Mouse (Mus musculus): ENCODE data around the gene Ufl1. TPM values are rescaled to one million over a fixed set of nuclear protein-coding genes. Genes with fewer than 3 reads are reported as not detected.
"Not testable (repeated sequence)": the region's sequence is repeated elsewhere in the genome, so short reads cannot be mapped to it uniquely, and the experiment has no call there.

Gene Ufl1
- total RNA-seq (2021), result 10 to 100 TPM; 31.7 to 32.6 TPM

DNA sequence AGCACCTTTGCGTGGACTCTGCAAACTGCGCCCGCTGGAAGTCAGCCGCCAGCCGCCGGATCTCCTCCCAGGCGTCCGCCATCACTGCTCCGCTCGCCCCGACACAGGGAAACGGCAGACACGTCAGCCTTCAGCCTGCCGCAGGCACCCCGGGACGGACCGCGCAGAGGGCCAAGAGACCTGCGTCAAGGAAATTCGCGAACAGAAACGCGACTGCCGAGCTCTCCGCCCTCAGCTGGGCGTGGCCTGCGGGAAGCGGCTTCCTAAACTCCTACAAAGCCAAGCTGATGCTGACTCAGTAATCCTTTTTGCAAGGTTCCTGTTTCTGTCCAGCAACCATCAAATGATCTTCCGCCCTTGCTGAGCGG lies at the start of gene Ufl1:
Ufl1 (minus strand) TSS at position 151 of the 368 bp plus-strand sequence.
- DNase-seq (ENCODE audit: low spot score in 2 of 2), result peak; percentile 97 to 98
- intact Hi-C loops (cut with DNase I), result loop anchor here (1.0 kb wide), 1 partner anchor 518 kb away; no protein-coding TSS in a partner anchor

DNA sequence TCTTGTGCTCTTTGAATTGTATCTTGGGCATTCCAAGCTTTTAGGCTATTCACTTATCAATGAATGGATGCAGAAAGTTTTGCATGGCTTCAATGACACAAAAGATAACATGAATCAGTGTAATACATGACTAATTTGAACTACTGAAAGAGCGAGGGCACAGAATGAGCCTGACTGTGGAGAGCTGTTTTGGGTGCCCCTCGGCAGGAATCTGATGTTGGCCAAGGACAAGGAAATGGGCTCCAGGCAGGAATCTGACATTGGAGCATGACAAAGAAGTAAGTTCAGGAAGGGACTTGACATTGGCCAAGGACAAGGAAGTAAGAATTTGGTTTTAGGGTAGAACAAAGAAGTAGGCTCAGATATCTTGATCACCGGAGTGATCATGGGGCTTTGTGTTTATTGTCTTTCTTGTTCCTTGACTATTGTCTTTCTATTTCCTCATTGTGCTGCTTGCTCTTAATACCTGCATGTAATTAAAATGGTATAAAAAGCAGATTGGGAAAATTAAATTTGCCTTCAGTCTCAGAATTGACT lies 44.1 kb upstream of the Ufl1 start:
- no peak for DNase-seq (ENCODE audit: low spot score in 2 of 2)
- intact Hi-C loops (cut with DNase I), result no loop called here

DNA sequence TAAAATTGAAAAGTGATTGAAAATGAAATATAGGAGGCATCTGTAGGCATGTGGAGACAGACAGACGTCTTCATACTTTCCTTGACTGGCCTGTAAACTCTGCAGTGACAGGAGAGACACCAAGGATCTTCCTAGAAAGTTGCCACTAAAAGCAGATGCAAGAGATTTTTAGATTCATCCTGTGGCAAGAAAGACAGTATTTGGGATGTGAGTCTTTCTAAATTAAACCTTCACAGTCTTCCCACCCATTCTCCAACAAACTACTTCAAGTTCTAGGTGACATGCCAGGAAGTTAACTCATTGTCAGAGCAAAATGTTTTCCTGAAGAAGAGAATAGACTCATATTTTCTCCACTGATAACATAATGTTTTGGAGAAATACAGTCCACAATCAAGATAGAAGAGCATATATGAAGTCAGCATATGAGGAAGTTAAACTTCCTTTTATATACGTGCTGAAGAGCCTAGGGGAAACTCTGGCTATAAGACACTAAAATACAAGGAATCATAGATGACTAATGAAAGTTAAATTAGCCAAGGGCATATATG lies 41.1 kb upstream of the Ufl1 start:
- intact Hi-C loops (cut with DNase I), result no loop called here
- peak in 1 of 2 experiments; percentile 41 for DNase-seq (ENCODE audit: low spot score in 2 of 2)

DNA sequence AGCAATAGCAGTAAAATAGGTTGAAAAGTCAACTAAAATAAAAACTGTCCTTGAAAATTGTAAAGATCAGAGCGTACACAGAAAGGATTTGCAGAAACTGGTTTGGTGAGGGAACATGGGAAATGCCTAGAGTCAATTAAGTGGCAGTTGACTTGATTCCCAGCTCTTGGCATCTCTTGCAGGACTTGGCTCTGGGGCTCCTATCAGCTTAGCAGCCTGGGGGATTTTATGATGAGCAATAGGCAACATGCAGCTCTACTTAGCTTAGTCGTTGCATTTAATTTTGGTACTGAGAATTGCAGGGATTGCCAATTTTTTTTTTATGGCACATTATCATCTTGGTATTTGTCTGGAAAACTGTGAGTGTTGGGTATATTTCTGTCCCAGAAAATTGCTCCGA lies 32.1 kb upstream of the Ufl1 start:
- intact Hi-C loops (cut with DNase I), result no loop called here
- peak in 1 of 2 experiments; percentile 25 for DNase-seq (ENCODE audit: low spot score in 2 of 2)

DNA sequence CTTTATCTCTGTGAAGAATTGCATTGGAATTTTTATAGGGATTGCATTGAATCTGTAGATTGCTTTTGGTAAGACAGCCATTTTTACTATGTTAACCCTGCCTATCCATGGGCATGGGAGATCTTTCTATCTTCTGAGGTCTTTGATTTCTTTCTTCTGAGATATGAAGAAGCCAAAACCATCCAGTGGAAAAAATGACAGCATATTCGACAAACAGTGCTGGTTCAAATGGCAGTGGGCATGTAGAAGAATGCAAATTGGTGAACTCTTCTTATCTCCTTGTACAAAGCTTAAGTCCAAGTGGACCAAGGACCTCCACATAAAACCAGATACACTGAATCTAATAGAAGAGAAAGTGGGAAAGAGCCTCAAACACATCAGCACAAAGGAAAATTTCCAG lies 3.4 kb upstream of the Ufl1 start:
- DNase-seq (ENCODE audit: low spot score in 2 of 2); intact Hi-C loops (cut with DNase I): not testable (repeated sequence)

DNA sequence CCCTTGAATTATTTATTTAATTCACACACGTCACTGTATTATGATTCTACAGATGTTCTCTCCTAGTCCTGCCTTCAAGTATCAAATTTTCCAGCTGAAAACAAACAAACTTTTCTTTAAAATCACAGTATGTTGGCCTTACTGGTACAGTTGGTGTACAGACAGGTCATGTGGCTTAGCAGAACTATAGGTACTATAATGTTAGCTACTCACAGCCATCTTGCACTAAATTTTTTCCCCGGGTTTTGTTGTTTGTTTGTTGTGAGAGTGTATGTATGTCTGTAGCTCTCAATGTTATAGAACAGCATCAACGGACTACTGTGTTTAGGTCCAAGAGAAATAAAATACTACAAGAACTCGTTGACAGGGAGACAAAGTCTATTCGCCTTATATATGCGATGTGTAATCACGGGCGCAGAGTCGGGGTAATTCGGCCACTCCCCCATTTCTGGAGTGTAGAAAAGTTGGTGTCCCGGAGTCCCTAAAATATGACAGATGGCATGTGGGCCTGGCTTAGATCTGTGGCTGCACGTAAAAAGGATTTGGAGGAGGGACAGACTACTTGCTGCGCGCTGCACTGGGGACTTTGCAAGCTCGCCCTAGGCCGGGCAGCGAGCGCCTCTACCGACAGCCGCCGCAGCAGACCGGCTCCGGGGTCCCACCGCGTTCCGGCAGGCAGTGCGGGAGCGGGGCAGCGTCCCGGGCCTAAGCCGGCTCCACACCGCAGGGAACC lies 517 bp downstream of the Ufl1 start:
- intact Hi-C loops (cut with DNase I), result loop anchor here (1.0 kb wide), 1 partner anchor 518 kb away; no protein-coding TSS in a partner anchor
- DNase-seq (ENCODE audit: low spot score in 2 of 2), result peak in 1 of 2 experiments; percentile 87

DNA sequence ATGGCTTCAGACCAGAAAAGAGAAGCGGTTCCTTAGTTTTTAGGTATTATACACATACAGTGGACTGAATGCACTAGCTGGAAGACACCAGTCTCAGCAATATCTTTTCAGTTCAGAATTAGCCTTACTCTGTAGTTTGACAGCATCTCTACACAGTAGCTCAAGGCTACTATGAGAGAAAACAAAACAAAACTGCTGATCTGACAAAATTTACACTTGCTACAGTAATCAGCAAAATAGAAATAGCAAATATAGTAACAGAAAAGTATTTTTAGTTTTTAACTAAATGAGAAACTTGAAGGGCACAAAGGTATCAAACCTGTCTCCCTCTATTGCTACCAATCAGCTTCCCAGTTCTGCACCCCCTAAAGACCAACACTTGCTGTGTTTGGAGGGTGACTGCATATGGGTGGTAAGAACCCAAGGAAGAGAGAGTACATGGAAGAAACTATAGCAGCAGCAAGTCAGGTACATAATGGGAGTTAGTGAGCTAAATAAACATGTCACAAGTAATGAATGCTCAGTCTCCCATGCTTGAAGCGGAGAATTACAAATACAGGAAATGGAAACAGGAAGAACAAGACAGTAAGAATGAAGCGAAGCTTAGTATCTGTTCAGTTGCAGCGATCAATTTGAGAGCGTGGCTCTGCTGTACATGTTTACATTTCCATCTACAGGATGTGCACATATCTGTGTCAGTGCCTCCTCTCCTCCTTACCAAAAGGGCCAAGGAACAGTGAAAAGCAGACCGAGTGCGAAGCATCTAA lies 8.6 kb downstream of the Ufl1 start:
- DNase-seq (ENCODE audit: low spot score in 2 of 2), result no peak
- intact Hi-C loops (cut with DNase I), result no loop called here

DNA sequence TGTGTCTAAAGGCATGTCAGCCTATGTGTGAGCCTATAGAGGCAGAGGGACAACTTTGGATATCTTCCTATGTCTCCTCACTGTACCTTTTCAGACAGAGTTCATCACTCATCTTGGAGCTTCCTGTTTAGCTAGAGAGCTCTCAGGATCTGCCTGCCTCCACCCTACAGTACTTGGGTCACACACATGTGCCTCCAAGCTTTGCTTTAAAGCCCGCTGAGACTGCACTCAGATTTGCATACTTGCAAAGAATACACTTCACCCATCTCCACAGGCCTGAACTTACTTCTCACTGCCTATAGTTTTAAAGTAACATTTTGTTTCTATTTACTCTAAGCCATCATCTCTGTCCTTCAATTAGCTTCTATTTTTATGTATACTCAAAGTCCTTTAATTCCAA lies 9.7 kb downstream of the Ufl1 start:
- no peak for DNase-seq (ENCODE audit: low spot score in 2 of 2)
- intact Hi-C loops (cut with DNase I), result no loop called here

DNA sequence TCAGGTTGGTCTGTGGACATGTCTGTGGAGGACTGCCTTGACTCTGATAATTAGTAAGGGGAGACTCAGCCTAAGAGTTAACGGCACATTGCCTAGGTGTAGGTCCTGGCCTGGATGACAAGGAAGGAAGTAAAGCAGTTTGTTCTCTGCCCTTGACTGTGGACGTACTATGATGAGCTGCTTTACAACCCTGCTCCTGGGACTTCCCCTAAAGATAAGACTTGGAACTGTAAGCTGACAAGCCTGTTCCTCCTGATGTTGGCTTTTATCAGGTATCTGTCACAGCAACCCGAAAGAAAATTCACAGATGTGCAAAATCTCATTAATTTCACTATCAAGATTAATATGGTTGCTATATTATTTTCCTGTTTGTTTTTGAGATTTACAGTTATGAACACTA lies 14.5 kb downstream of the Ufl1 start:
- intact Hi-C loops (cut with DNase I), result no loop called here
- no peak for DNase-seq (ENCODE audit: low spot score in 2 of 2)

DNA sequence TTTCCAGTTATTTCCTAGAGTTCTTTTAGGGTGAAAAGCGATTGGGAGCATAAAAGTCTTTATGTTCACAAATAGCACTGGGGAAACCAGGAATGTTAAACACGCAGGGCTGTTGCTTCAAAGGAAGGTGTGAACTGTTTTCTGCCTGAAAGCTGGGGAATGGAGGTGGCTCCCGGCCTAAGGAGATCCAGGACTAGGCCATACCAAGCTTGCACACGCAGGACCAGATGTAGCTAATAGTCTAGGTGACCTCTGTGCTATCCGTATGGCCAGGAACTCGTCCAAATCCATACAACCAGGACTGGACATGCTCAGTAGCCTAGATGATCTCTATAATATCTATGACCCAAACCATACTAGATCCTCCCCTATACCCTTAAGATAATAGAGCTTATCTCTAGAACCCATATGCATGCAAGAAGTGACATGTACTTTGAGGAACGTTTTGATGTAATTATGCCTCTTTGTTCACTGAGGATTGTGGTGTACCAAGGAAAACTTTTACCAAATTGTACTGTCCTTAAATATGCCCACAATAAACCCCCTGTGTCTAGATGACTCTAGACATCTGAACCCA lies 23.7 kb downstream of the Ufl1 start:
- intact Hi-C loops (cut with DNase I), result no loop called here

DNA sequence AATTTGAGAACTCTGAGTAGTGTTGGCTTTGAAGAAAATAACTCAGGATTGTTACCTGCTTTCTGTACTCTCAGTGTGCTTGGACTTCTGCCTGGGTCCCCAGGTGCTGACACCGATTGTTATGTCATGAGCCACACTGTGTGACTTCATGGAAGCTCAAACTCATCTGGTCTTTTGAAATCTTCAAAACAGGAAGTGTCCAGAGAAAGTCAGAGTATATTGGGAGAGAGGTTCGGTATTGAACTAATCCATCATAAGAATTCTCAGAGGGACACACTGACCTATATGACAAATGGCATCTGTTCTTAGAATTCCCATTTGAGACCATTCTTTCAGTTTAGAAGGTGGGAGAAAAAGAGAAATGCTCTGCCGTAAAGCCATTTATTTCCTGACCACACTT lies 38.8 kb downstream of the Ufl1 start, which contains the start of gene Fhl5:
Fhl5 (minus strand) TSS at position 101 of the 400 bp plus-strand sequence.
- intact Hi-C loops (cut with DNase I), result no loop called here
- no peak for DNase-seq (ENCODE audit: low spot score in 2 of 2)

More for the DNA sequence above, 23.7 kb downstream of the Ufl1 start:
- no peak for DNase-seq (ENCODE audit: low spot score in 2 of 2)

DNA sequence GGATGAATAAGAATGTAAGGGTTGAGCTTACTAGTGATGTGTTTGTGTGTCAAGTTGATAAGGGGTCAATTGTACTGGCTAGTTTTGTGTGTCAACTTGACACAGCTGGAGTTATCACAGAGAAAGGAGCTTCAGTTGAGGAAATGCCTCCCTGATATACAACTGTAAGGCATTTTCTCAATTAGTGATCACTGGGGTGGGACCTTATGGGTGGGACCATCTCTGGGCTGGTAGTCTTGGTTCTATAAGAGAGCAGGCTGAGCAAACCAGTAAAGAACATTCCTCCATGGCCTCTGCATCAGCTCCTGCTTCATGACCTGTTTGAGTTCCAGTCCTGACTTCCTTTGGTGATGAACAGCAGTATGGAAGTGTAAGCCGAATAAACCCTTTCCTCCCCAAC lies 46.0 kb downstream of the Ufl1 start:
- DNase-seq (ENCODE audit: low spot score in 2 of 2); intact Hi-C loops (cut with DNase I): not testable (repeated sequence)

DNA sequence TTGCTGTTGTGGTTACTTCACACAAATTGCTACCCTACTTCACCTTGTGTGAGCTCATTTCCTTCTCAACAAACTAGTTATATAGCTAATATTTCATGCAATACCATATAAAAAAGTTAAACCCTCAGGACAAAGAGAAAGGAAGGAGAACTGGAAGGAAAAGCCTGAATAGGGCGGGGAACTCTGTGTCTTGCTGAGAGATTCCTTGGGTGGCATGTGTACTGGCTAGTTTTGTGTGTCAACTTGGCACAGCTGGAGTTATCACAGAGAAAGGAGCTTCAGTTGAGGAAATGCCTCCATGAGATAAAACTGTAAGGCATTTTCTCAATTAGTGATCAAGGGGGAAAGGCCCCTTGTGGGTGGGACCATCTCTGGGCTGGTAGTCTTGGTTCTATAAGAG lies 47.9 kb downstream of the Ufl1 start:
- DNase-seq (ENCODE audit: low spot score in 2 of 2); intact Hi-C loops (cut with DNase I): not testable (repeated sequence)

DNA sequence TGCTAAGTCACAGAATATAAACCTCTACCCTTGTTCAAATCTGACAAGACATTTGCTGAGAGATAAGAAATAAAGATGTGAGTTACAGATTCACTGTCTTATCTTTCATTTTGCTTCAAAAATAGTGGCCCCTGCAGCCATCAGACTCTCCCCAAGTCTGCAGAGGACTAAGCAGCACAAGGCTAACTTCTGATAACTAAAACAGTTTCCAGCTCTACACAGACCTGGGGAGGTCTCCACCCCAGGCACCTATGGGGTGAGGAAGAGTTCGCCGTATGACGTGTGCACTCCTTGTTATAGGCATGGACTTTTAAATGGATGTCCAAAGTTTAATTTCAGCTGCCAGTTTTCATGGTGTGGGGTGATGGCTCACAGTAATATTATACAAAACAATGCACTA lies 49.1 kb downstream of the Ufl1 start:
- intact Hi-C loops (cut with DNase I), result no loop called here
- DNase-seq (ENCODE audit: low spot score in 2 of 2), result no peak

DNA sequence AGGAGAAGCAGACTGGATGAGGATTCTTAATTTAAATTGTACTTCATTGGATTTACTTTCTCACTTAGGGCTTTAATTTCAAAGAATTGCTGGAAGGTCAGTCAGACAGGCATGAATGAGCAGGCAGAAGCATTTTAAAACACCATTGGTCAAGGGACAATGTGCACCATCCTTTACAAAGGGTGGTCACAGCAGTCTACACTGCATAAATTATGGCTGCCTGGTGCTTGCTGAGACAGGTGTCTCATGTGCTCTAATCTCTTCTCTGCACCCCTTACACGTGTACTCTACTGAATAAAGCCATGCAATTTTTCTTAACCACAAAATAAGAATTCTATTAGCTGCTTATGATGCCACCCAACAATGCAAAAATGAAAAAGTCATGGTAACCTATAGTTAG lies 54.1 kb downstream of the Ufl1 start:
- intact Hi-C loops (cut with DNase I), result no loop called here

DNA sequence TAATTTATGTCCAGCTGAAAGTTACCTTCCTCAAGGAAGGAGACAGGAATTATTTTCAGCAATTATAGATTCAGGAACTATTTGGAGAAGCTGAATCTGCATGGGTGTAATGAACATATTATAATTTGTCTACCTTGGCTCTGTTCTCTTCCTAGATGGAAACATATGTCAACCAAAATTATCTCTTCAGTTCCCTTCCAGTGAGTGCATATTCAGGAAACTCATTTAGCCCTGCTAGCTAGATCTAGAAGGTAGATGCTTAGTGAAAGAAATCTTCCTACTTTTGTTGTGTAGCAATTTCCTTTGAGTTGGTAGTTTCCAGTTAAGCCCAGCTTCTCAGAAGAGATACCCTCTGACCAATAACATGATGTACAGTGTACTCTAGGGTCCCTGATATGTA lies 59.7 kb downstream of the Ufl1 start:
- DNase-seq (ENCODE audit: low spot score in 2 of 2), result no peak

More for the DNA sequence above, 54.1 kb downstream of the Ufl1 start:
- no peak for DNase-seq (ENCODE audit: low spot score in 2 of 2)

DNA sequence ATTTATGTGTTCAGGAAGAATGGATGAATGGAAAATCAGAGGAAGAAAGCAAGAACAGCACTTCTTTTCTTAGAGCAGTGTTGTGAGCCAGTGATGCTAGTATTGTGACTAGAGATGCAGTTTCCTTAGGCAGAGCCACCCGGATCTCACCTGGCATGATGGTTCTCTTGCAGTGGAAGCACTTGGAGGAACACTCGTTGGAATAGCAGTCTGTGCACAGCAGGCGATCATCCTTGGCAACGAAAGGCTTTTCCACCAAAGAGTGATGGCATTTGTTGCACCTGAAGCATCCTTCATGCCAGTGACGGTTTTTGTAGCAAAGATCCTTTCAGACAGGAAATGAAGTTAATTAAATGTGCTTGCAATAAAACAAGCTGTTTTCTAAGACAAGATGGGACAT lies 68.2 kb downstream of the Ufl1 start:
- intact Hi-C loops (cut with DNase I), result no loop called here

More for the DNA sequence above, 59.7 kb downstream of the Ufl1 start:
- intact Hi-C loops (cut with DNase I), result no loop called here

DNA sequence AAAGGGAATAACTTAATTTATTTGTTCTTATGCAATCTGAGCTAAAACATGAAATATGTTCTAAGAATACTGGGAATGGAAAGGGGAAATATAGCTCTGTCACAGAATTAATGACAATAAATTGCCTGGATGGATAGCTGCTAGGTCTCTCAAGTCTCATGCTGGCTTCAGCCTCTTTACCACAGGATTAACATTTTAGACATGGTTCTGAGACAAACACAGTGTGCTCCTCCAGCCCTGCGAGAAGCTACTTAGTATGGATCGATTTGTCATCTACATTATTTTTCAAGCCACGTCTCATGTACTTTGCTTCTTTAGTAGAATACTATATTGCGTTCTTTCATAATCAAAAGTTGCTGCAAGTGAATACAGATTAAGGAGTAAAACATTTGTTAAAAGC lies 75.5 kb downstream of the Ufl1 start:
- intact Hi-C loops (cut with DNase I), result no loop called here

More for the DNA sequence above, 68.2 kb downstream of the Ufl1 start:
- DNase-seq (ENCODE audit: low spot score in 2 of 2), result no peak

More for the DNA sequence above, 75.5 kb downstream of the Ufl1 start:
- DNase-seq (ENCODE audit: low spot score in 2 of 2), result no peak

Data from left cerebral cortex, postnatal 25 days (tissue).